Mouse (Mus musculus) embryonic facial prominence, embryonic 11.5 days (tissue): ENCODE results near the gene Mettl21a. TPM values are rescaled to one million over a fixed set of nuclear protein-coding genes. Genes with fewer than 3 reads are reported as not detected.

Source experiments
- ATAC-seq: fragments of 200-750 bp; cut with Nextera tagmentation; replicated peaks from 2 replicates; pipeline ENCODE4 v1.8.0; 2017; ENCODE audit warnings: low read depth; ENCODE audit not compliant: insufficient number of reproducible peaks, low FRiP score, low TSS enrichment
- DNase-seq: peaks from one replicate; pipeline ENCODE4 v3.0.0-alpha.2; 2015; ENCODE audit warnings: low spot score
- H3K27ac ChIP-seq: fragments of 300-500 bp; sonication (generic); replicated peaks from 2 replicates; pipeline ENCODE4 v1.5.1; 2014; ENCODE audit warnings: mild to moderate bottlenecking, low read depth, low read length, control low read depth
- H3K27me3 ChIP-seq: fragments of 300-500 bp; sonication (generic); 2 replicates; pipeline ENCODE4 v1.6.1; 2014; ENCODE audit warnings: mild to moderate bottlenecking, low read length, moderate library complexity, mixed read lengths; ENCODE audit not compliant: control insufficient read depth, insufficient read depth
- H3K36me3 ChIP-seq: fragments of 300-500 bp; sonication (generic); replicated peaks from 2 replicates; pipeline ENCODE4 v1.6.1; 2014; ENCODE audit warnings: low read depth, mild to moderate bottlenecking, low read length, moderate library complexity, mixed read lengths; ENCODE audit not compliant: control insufficient read depth, insufficient read depth
- H3K4me1 ChIP-seq: fragments of 300-500 bp; sonication (generic); 2 replicates; pipeline ENCODE4 v1.6.1; 2014; ENCODE audit warnings: low read length, mixed read lengths; ENCODE audit not compliant: control insufficient read depth, insufficient read depth
- H3K4me2 ChIP-seq: fragments of 300-500 bp; sonication (generic); 2 replicates; pipeline ENCODE4 v1.6.1; 2014; ENCODE audit warnings: low read depth, mild to moderate bottlenecking, control low read depth, low read length, moderate library complexity
- H3K4me3 ChIP-seq: fragments of 300-500 bp; sonication (generic); 2 replicates; pipeline ENCODE4 v1.5.1; 2014; ENCODE audit warnings: low read depth, low read length, control low read depth
- H3K9ac ChIP-seq: fragments of 300-500 bp; sonication (generic); replicated peaks from 2 replicates; pipeline ENCODE4 v1.6.1; 2014; ENCODE audit warnings: mild to moderate bottlenecking, control low read depth, low read length
- H3K9me3 ChIP-seq: fragments of 300-500 bp; sonication (generic); replicated peaks from 2 replicates; pipeline ENCODE4 v1.6.1; 2016; ENCODE audit warnings: mild to moderate bottlenecking, low read length, inconsistent platforms, mixed read lengths; ENCODE audit not compliant: control insufficient read depth
- WGBS: fragments of 180-500 bp; shearing (Covaris S2); extraction: QIAGEN DNeasy Blood & Tissue Kit; methylation state at CpG from one replicate; pipeline ENCODE4 v1.1.7; 2014; 5-methylcytosine and 5-hydroxymethylcytosine counted together
- polyA plus RNA-seq: library from polyadenylated mRNA; unstranded; fragments of >200 nt; fragmentation: Nextera tagmentation; extraction: Ambion mirVana; gene quantifications from 2 replicates; pipeline ENCODE4 v1.2.1, GENCODE M21; 2014

Gene Mettl21a
- polyA plus RNA-seq, 1 experiment from 2014 or later, result 27.6 TPM

DNA sequence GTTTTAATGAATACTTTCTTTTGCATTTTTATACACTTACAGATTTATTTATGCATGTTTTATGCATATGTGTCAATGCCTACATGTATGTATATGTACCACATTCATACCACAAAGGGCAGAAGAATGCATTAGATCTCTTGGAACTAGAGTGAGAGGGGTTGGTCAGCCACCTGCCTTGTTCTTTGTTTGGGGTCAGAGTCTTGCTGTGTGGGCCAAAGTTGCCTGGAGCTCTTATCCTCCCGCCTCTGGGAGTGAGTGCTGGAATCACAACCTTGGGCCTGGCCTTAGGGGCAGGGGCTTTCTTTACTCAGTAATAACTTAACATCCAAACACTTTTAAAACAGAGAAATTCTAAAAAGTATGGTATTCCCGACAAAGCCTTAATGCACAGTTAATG, 40.3 kb downstream of the Mettl21a start:
- H3K36me3 ChIP-seq, result peaks cover 5% of the 10 kb centered on the region; the same call in 1 of the 2 replicates
- no peak overlapping the region for H3K4me2 ChIP-seq
- no peak overlapping the region for H3K9ac ChIP-seq
- no peak overlapping the region for H3K27ac ChIP-seq
- 71% methylated on average over 2 of the region's 2 CpGs for WGBS
- H3K27me3 ChIP-seq, result no peaks in the 10 kb centered on the region
- no peak for DNase-seq
- no peaks in the 10 kb centered on the region for H3K9me3 ChIP-seq
- no peaks in the 10 kb centered on the region for H3K4me1 ChIP-seq
- H3K4me3 ChIP-seq, result no peak overlapping the region
- ATAC-seq, result no peak

DNA sequence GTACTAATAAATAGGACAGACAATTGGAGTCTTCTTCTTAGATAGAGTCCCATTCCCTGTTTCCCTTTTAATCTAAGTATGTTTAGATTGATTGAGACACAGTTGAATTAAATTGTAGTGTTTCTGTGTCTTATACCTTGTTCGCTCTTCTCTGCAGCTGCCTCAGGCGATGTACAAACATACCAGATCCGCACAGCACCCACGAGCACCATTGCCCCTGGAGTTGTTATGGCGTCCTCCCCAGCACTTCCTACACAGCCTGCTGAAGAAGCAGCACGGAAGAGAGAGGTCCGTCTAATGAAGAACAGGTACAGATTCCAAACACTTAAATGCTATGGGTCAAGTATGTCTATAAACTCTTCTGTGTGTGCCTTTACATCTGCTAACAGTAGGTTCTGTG, 41.0 kb downstream of the Mettl21a start:
- no peaks in the 10 kb centered on the region for H3K4me1 ChIP-seq
- H3K9ac ChIP-seq, result no peak overlapping the region
- ATAC-seq (no peak), DNase-seq (no peak)
- no peak overlapping the region for H3K4me3 ChIP-seq
- no peak overlapping the region for H3K27ac ChIP-seq
- H3K4me2 ChIP-seq, result no peak overlapping the region
- no peaks in the 10 kb centered on the region for H3K27me3 ChIP-seq
- no peaks in the 10 kb centered on the region for H3K9me3 ChIP-seq
- H3K36me3 ChIP-seq, result peaks cover 5% of the 10 kb centered on the region; the same call in 1 of the 2 replicates
- WGBS, result 88% methylated on average over 7 of the region's 7 CpGs

DNA sequence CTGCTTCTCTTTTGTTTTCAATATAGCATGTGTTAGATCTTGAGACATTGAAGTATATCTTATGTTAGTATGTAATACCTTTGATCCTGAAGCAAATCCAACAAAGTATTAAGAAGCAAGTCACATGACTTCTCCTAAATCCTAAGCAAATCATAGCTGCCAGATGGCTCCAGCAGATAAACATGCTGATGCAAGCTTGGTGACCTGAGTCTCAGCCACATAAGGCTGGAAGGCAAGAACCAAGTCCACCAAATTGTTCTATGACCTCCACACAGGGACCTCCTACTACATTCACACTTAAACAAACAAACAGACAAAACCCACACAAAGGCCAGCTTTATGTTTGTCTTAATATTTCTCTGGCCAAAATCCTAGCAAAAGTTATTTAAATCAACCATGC, 48.8 kb downstream of the Mettl21a start:
- Histone ChIP-seq H3K27me3 (no peaks in the 10 kb centered on the region), H3K4me1 (no peaks in the 10 kb centered on the region), H3K9ac (no peak overlapping the region), H3K9me3 (no peaks in the 10 kb centered on the region), H3K4me3 (no peak overlapping the region), H3K27ac (no peak overlapping the region), H3K36me3 (no peaks in the 10 kb centered on the region; the same call in 1 of the 2 replicates), H3K4me2 (no peak overlapping the region)
- no peak for DNase-seq
- no peak for ATAC-seq

DNA sequence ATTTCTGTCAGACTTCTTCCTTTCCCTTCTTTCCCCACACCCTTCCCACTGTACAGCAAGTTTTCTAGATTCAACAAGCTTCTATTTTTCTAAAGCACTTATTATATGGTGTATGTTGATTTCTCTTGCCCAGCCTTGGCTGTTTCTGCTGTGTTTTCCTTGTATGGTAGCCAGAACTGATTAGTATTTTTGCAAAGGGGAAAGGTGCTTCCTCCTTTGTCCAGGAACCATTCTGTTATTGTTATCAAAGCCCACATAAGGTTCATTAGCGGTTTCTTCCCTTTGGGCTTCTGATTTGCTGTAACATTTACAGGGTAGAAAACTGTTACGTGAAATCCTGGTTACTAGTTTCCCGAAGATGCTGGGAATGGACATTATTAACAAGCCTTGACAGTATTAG, 56.9 kb downstream of the Mettl21a start:
- Histone ChIP-seq H3K27ac (no peak overlapping the region), H3K36me3 (no peaks in the 10 kb centered on the region), H3K9ac (no peak overlapping the region), H3K9me3 (no peaks in the 10 kb centered on the region), H3K27me3 (no peaks in the 10 kb centered on the region), H3K4me2 (no peak overlapping the region), H3K4me3 (no peak overlapping the region), H3K4me1 (no peaks in the 10 kb centered on the region)
- DNase-seq (no peak), ATAC-seq (no peak)
- 93% methylated on average over 3 of the region's 3 CpGs for WGBS

Other genes with a start within 250 kb of the Mettl21a start
- gene Creb1, start 84.6 kb downstream of the Mettl21a start, polyA plus RNA-seq, result 53.9 and 63.8 TPM in 2 replicates
- gene Ccnyl1, start 73.2 kb upstream of the Mettl21a start, polyA plus RNA-seq, result 10.9 and 13.7 TPM in 2 replicates
- 2.9 and 3.1 TPM in 2 replicates for gene Fzd5, start 120.5 kb upstream of the Mettl21a start, polyA plus RNA-seq